Mouse (Mus musculus) erythroid progenitor cell, adult 5-6 weeks (primary cell): ENCODE measurements around the gene Plekha6. TPM values are rescaled to one million over a fixed set of nuclear protein-coding genes. Genes with fewer than 3 reads are reported as not detected.
A peak's percentile ranks its signal among the peaks of the same experiment; 100 is the strongest.

Experiments
- ATAC-seq: replicated peaks from 2 replicates; pipeline ENCODE4 v1.8.0; 2016; ENCODE audit warnings: moderate number of reproducible peaks, mild to moderate bottlenecking, moderate TSS enrichment, inconsistent platforms; ENCODE audit not compliant: poor library complexity, low FRiP score, severe bottlenecking
- total RNA-seq, 2 experiments: library from RNA; stranded (forward) in 1 of 2; stranded (reverse) in 1 of 2; fragments of 150-400 nt in 1 of 2; fragments of 186-747, 209-891 nt in 1 of 2; gene quantifications; 2 replicates each; pipeline versions ENCODE4 v1.2.3 to v1.2.4; 2015 to 2017; ENCODE audit warnings: low replicate concordance in 2 of 2

Plekha6 gene
- total RNA-seq (2015; ENCODE audit: low replicate concordance), result 0.36 TPM in 1 of 2 replicates, not detected in the other
- 0.51 TPM in 1 of 2 replicates, not detected in the other for total RNA-seq (2017; ENCODE audit: low replicate concordance)

GRCm38 (mm10) chr1:133163820-133164431 lies at the start of gene Plekha6:
Gene Plekha6, plus strand, starts transcription at chr1:133164210.
- ATAC-seq, result no peak

GRCm38 (mm10) chr1:133116108-133116507 lies 47.9 kb upstream of the Plekha6 start:
- ATAC-seq, result no peak

- ATAC-seq, result peak; percentile 80
Measured at GRCm38 (mm10) chr1:133118127-133118526, 45.9 kb upstream of the Plekha6 start.

GRCm38 (mm10) chr1:133118844-133119243 lies 45.2 kb upstream of the Plekha6 start:
- peak; percentile 85 for ATAC-seq

GRCm38 (mm10) chr1:133119931-133120712 lies 43.9 kb upstream of the Plekha6 start:
- ATAC-seq, result no peak

- ATAC-seq, result no peak
Measured at GRCm38 (mm10) chr1:133121246-133121645, 42.8 kb upstream of the Plekha6 start.

GRCm38 (mm10) chr1:133124137-133124536 lies 39.9 kb upstream of the Plekha6 start:
- ATAC-seq, result no peak

GRCm38 (mm10) chr1:133125640-133126364 lies 38.2 kb upstream of the Plekha6 start:
- ATAC-seq, result no peak

- no peak for ATAC-seq
Measured at GRCm38 (mm10) chr1:133126365-133126740, 37.7 kb upstream of the Plekha6 start.

GRCm38 (mm10) chr1:133127328-133127727 lies 36.7 kb upstream of the Plekha6 start:
- no peak for ATAC-seq

- ATAC-seq, result no peak
Measured at GRCm38 (mm10) chr1:133129471-133130221, 34.4 kb upstream of the Plekha6 start.

GRCm38 (mm10) chr1:133130638-133131560 lies 33.1 kb upstream of the Plekha6 start, which contains the start of gene Ppp1r15b:
Gene Ppp1r15b, plus strand, starts transcription at chr1:133131143.
- peak; percentile 85 for ATAC-seq

- no peak for ATAC-seq
Measured at GRCm38 (mm10) chr1:133131561-133131905, 32.5 kb upstream of the Plekha6 start.

- ATAC-seq, result no peak
Measured at GRCm38 (mm10) chr1:133131936-133132335, 32.1 kb upstream of the Plekha6 start.

- ATAC-seq, result no peak
Measured at GRCm38 (mm10) chr1:133132388-133133326, 31.4 kb upstream of the Plekha6 start.

GRCm38 (mm10) chr1:133133425-133133824 lies 30.6 kb upstream of the Plekha6 start:
- ATAC-seq, result peak; percentile 52

- ATAC-seq, result no peak
Measured at GRCm38 (mm10) chr1:133134071-133134470, 29.9 kb upstream of the Plekha6 start.

- no peak for ATAC-seq
Measured at GRCm38 (mm10) chr1:133134881-133135280, 29.1 kb upstream of the Plekha6 start.
